Mouse (Mus musculus) ES-Bruce4 (cell line): Measurements from ENCODE around the gene Bpifa6.
A peak's percentile ranks its signal among the peaks of the same experiment; 100 is the strongest.

ENCODE experiments used
- CTCF ChIP-seq: IDR thresholded peaks from one replicate; pipeline ENCODE4 v1.8.1; 2011; ENCODE audit warnings: low read depth, low read length
- EP300 ChIP-seq: IDR thresholded peaks from 2 replicates; pipeline ENCODE4 v1.6.1; 2011; ENCODE audit warnings: low read depth, low read length; ENCODE audit not compliant: insufficient read depth
- POLR2A ChIP-seq: IDR thresholded peaks from one replicate; pipeline ENCODE4 v1.8.1; 2011; ENCODE audit warnings: low read length; ENCODE audit not compliant: insufficient read depth

DNA sequence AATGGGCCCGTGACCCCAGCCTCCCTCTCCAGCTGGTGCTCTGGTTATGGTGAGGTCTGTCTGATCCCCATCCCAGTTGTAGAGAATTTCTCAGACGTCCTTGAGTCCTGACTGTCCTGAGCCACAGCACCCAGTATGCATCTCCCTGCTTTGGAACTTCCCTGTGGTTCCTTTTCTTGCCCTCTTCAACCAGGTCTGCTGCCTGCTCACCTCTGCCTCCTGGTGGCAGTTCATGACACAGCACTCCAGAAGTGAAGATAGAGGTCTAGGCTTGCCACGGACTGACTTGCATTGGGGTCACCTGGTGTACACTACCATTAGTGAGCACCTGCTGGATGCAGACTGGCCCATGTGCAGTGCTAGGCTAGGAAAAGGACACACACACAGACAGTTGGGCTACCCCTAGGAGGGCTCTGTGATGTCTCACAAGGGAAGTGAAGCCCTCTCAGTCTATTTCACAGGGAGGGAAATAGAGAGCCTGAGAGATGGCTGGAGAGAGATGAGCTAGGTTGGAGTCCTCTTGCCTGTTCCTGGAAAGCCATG lies 44.8 kb upstream of the Bpifa6 start:
- TF ChIP-seq POLR2A, result no peak
- peak; percentile 96 for TF ChIP-seq CTCF
- TF ChIP-seq EP300, result no peak
